Mouse (Mus musculus) midbrain, embryonic 12.5 days (tissue): ENCODE measurements at regions not wholly inside any gene's neighbourhood (a gene's known extent, or its start where the extent isn't known, plus 50 kb on each side); places are given as distances from the start of the nearest gene placed in this dataset.

ENCODE experiments used
- ATAC-seq: fragments of 200-750 bp; cut with Nextera tagmentation; 2 replicates; pipeline ENCODE4 v1.8.0; 2017; ENCODE audit warnings: low read depth, moderate TSS enrichment, moderate library complexity; ENCODE audit not compliant: low FRiP score
- H3K27ac ChIP-seq: fragments of 300-500 bp; sonication (generic); replicated peaks from 2 replicates; pipeline ENCODE4 v1.5.1; 2016; ENCODE audit warnings: mild to moderate bottlenecking
- H3K27me3 ChIP-seq: fragments of 300-500 bp; sonication (generic); 2 replicates; pipeline ENCODE4 v1.6.1; 2016; ENCODE audit warnings: mild to moderate bottlenecking
- H3K36me3 ChIP-seq: fragments of 300-500 bp; sonication (generic); 2 replicates; pipeline ENCODE4 v1.6.1; 2016
- H3K4me1 ChIP-seq: fragments of 300-500 bp; sonication (generic); 2 replicates; pipeline ENCODE4 v1.6.1; 2016
- H3K4me2 ChIP-seq: fragments of 300-500 bp; sonication (generic); replicated peaks from 2 replicates; pipeline ENCODE4 v1.6.1; 2016; ENCODE audit warnings: mild to moderate bottlenecking, moderate library complexity
- H3K4me3 ChIP-seq: fragments of 300-500 bp; sonication (generic); 2 replicates; pipeline ENCODE4 v1.5.1; 2016; ENCODE audit warnings: mild to moderate bottlenecking
- H3K9ac ChIP-seq: fragments of 300-500 bp; sonication (generic); replicated peaks from 2 replicates; pipeline ENCODE4 v1.6.1; 2016; ENCODE audit warnings: mild to moderate bottlenecking, moderate library complexity
- H3K9me3 ChIP-seq: fragments of 300-500 bp; sonication (generic); 2 replicates; pipeline ENCODE4 v1.6.1; 2016; ENCODE audit warnings: mild to moderate bottlenecking
- WGBS: fragments of 180-500 bp; shearing (Covaris S2); methylation state at CpG from one replicate; pipeline ENCODE4 v1.1.7; 2016; 5-methylcytosine and 5-hydroxymethylcytosine counted together

GRCm38 (mm10) chr5:46278190-46278589, 420.8 kb upstream of the Lcorl start:
- Histone ChIP-seq H3K4me3 (no peak overlapping the region), H3K4me2 (no peak overlapping the region), H3K9me3 (no peaks in the 10 kb centered on the region), H3K27ac (no peak overlapping the region), H3K36me3 (no peaks in the 10 kb centered on the region), H3K4me1 (no peaks in the 10 kb centered on the region), H3K27me3 (no peaks in the 10 kb centered on the region), H3K9ac (no peak overlapping the region)
- no peak for ATAC-seq

GRCm38 (mm10) chr5:46256730-46257129, 399.3 kb upstream of the Lcorl start:
- Histone ChIP-seq H3K27ac (no peak overlapping the region), H3K9ac (no peak overlapping the region), H3K36me3 (no peaks in the 10 kb centered on the region), H3K27me3 (no peaks in the 10 kb centered on the region), H3K9me3 (no peaks in the 10 kb centered on the region), H3K4me3 (no peak overlapping the region), H3K4me2 (no peak overlapping the region), H3K4me1 (no peaks in the 10 kb centered on the region)
- 88% methylated on average over 6 of the region's 6 CpGs for WGBS
- no peak for ATAC-seq

GRCm38 (mm10) chr5:46253940-46254339, 396.5 kb upstream of the Lcorl start:
- no peak for ATAC-seq
- H3K4me2 ChIP-seq: no peak overlapping the region
- H3K9ac ChIP-seq: no peak overlapping the region
- no peak overlapping the region for H3K4me3 ChIP-seq
- no peaks in the 10 kb centered on the region for H3K4me1 ChIP-seq
- no peaks in the 10 kb centered on the region for H3K27me3 ChIP-seq
- H3K36me3 ChIP-seq: no peaks in the 10 kb centered on the region
- no peak overlapping the region for H3K27ac ChIP-seq
- H3K9me3 ChIP-seq: no peaks in the 10 kb centered on the region

- H3K36me3 ChIP-seq: no peaks in the 10 kb centered on the region
- H3K9ac ChIP-seq: no peak overlapping the region
- peak; percentile 80 for ATAC-seq
- H3K27me3 ChIP-seq: no peaks in the 10 kb centered on the region
- H3K4me2 ChIP-seq: no peak overlapping the region
- no peak overlapping the region for H3K4me3 ChIP-seq
- H3K27ac ChIP-seq: 0 out of 2 replicates have a peak overlapping the region, but pooled peaks have one; percentile 36
- H3K4me1 ChIP-seq: 0 out of 2 replicates have a peak, but pooled peaks cover 4% of the 10 kb centered on the region
- WGBS: 53% methylated on average over 5 of the region's 5 CpGs
- no peaks in the 10 kb centered on the region for H3K9me3 ChIP-seq
Observed at GRCm38 (mm10) chr5:46235364-46236067, 378.1 kb upstream of the Lcorl start.

- peak; percentile 24; the same call in 1 of the 2 replicates for ATAC-seq
- H3K27ac ChIP-seq: no peak overlapping the region
- H3K9ac ChIP-seq: no peak overlapping the region
- H3K36me3 ChIP-seq: no peaks in the 10 kb centered on the region
- H3K9me3 ChIP-seq: no peaks in the 10 kb centered on the region
- no peaks in the 10 kb centered on the region for H3K27me3 ChIP-seq
- 0 out of 2 replicates have a peak, but pooled peaks cover 4% of the 10 kb centered on the region for H3K4me1 ChIP-seq
- no peak overlapping the region for H3K4me2 ChIP-seq
- no peak overlapping the region for H3K4me3 ChIP-seq
Observed at GRCm38 (mm10) chr5:46232780-46233179, 375.4 kb upstream of the Lcorl start.

GRCm38 (mm10) chr5:46228667-46229066, 371.3 kb upstream of the Lcorl start:
- Histone ChIP-seq H3K36me3 (no peaks in the 10 kb centered on the region), H3K9me3 (no peaks in the 10 kb centered on the region), H3K4me3 (no peak overlapping the region), H3K27me3 (no peaks in the 10 kb centered on the region), H3K4me2 (no peak overlapping the region), H3K27ac (no peak overlapping the region), H3K4me1 (no peaks in the 10 kb centered on the region), H3K9ac (no peak overlapping the region)
- no peak for ATAC-seq
- WGBS: 86% methylated on average over 3 of the region's 3 CpGs

- Histone ChIP-seq H3K4me1 (no peaks in the 10 kb centered on the region), H3K4me3 (no peak overlapping the region), H3K27ac (no peak overlapping the region), H3K9me3 (no peaks in the 10 kb centered on the region), H3K9ac (no peak overlapping the region), H3K27me3 (peaks cover under 1% of the 10 kb centered on the region; the same call in 1 of the 2 replicates), H3K36me3 (no peaks in the 10 kb centered on the region), H3K4me2 (no peak overlapping the region)
- ATAC-seq: no peak
- WGBS: 74% methylated on average over 4 of the region's 4 CpGs
Observed at GRCm38 (mm10) chr5:46212845-46213468, 355.5 kb upstream of the Lcorl start.

GRCm38 (mm10) chr5:46209076-46209475, 351.7 kb upstream of the Lcorl start:
- no peak overlapping the region for H3K4me3 ChIP-seq
- no peak overlapping the region for H3K9ac ChIP-seq
- no peaks in the 10 kb centered on the region for H3K36me3 ChIP-seq
- H3K4me2 ChIP-seq: no peak overlapping the region
- 67% methylated on average over 2 of the region's 2 CpGs for WGBS
- no peak for ATAC-seq
- peaks cover 26% of the 10 kb centered on the region for H3K27me3 ChIP-seq
- H3K27ac ChIP-seq: no peak overlapping the region
- no peaks in the 10 kb centered on the region for H3K9me3 ChIP-seq
- no peaks in the 10 kb centered on the region for H3K4me1 ChIP-seq

- H3K4me3 ChIP-seq: no peak overlapping the region
- WGBS: 78% methylated on average over 4 of the region's 4 CpGs
- peaks cover 38% of the 10 kb centered on the region for H3K27me3 ChIP-seq
- no peaks in the 10 kb centered on the region for H3K9me3 ChIP-seq
- H3K4me2 ChIP-seq: no peak overlapping the region
- no peak overlapping the region for H3K27ac ChIP-seq
- H3K4me1 ChIP-seq: peaks cover 9% of the 10 kb centered on the region
- no peaks in the 10 kb centered on the region for H3K36me3 ChIP-seq
- H3K9ac ChIP-seq: no peak overlapping the region
- ATAC-seq: no peak
Observed at GRCm38 (mm10) chr5:46203744-46204143, 346.3 kb upstream of the Lcorl start.

GRCm38 (mm10) chr5:46202457-46202772, 345.0 kb upstream of the Lcorl start:
- WGBS: 64% methylated on average over 2 of the region's 2 CpGs
- Histone ChIP-seq H3K27ac (peak overlapping the region; percentile 60), H3K36me3 (no peaks in the 10 kb centered on the region), H3K9me3 (no peaks in the 10 kb centered on the region), H3K9ac (no peak overlapping the region), H3K4me2 (no peak overlapping the region), H3K4me1 (peaks cover 9% of the 10 kb centered on the region), H3K4me3 (no peak overlapping the region), H3K27me3 (peaks cover 34% of the 10 kb centered on the region)
- ATAC-seq: no peak

- 15% methylated on average over 6 of the region's 6 CpGs for WGBS
- peak overlapping the region; percentile 60 for H3K27ac ChIP-seq
- peaks cover 9% of the 10 kb centered on the region for H3K4me1 ChIP-seq
- H3K4me2 ChIP-seq: no peak overlapping the region
- no peak overlapping the region for H3K9ac ChIP-seq
- ATAC-seq: peak; percentile 75
- no peak overlapping the region for H3K4me3 ChIP-seq
- no peaks in the 10 kb centered on the region for H3K36me3 ChIP-seq
- H3K9me3 ChIP-seq: no peaks in the 10 kb centered on the region
- peaks cover 29% of the 10 kb centered on the region for H3K27me3 ChIP-seq
Observed at GRCm38 (mm10) chr5:46201639-46202456, 344.4 kb upstream of the Lcorl start.

- Histone ChIP-seq H3K27ac (no peak overlapping the region), H3K4me1 (no peaks in the 10 kb centered on the region), H3K4me3 (no peak overlapping the region), H3K9ac (no peak overlapping the region), H3K36me3 (no peaks in the 10 kb centered on the region), H3K4me2 (no peak overlapping the region), H3K9me3 (no peaks in the 10 kb centered on the region), H3K27me3 (no peaks in the 10 kb centered on the region)
- 82% methylated on average over 2 of the region's 2 CpGs for WGBS
- no peak for ATAC-seq
Observed at GRCm38 (mm10) chr5:46186908-46187307, 329.5 kb upstream of the Lcorl start.
